Mouse (Mus musculus): ENCODE data around the gene Rxrb. TPM values are rescaled to one million over a fixed set of nuclear protein-coding genes. Genes with fewer than 3 reads are reported as not detected.

Gene Rxrb
- polyA plus RNA-seq, 1 experiment: 63.2 TPM

- no peak for TF ChIP-seq CTCF (IDR thresholded peaks at IDR 0.05; ENCODE audit: insufficient read depth, low read length)
- no peak for TF ChIP-seq POLR2A (IDR thresholded peaks at IDR 0.05; ENCODE audit: borderline replicate concordance, extremely low read depth, low read depth, low read length)
- 19% methylated on average over 17 of the region's 17 CpGs for WGBS
- H3K4me3 ChIP-seq (replicated peaks; ENCODE audit: extremely low read depth, low read depth, low read length): no peak overlapping the region
- H3K4me1 ChIP-seq (ENCODE audit: control insufficient read depth, insufficient read depth, low read length): peaks cover 3% of the 10 kb centered on the region; the same call in 1 of the 2 replicates
- DNase-seq: no peak
Measured at GRCm38 (mm10) chr17:34039562-34040450, 8.2 kb downstream of the Rxrb start.

- Histone ChIP-seq H3K4me3 (replicated peaks; ENCODE audit: extremely low read depth, low read depth, low read length) (no peak overlapping the region), H3K4me1 (ENCODE audit: control insufficient read depth, insufficient read depth, low read length) (no peaks in the 10 kb centered on the region)
- TF ChIP-seq CTCF (IDR thresholded peaks at IDR 0.05; ENCODE audit: insufficient read depth, low read length) (no peak), POLR2A (IDR thresholded peaks at IDR 0.05; ENCODE audit: borderline replicate concordance, extremely low read depth, low read depth, low read length) (no peak)
- no peak for DNase-seq
- 80% methylated on average over 14 of the region's 14 CpGs for WGBS
Measured at GRCm38 (mm10) chr17:34045941-34046340, 14.3 kb downstream of the Rxrb start.

GRCm38 (mm10) chr17:34047404-34048050, 15.9 kb downstream of the Rxrb start:
- Histone ChIP-seq H3K4me1 (ENCODE audit: control insufficient read depth, insufficient read depth, low read length) (no peaks in the 10 kb centered on the region), H3K4me3 (replicated peaks; ENCODE audit: extremely low read depth, low read depth, low read length) (no peak overlapping the region)
- WGBS: 86% methylated on average over 5 of the region's 5 CpGs
- no peak for DNase-seq
- TF ChIP-seq POLR2A (IDR thresholded peaks at IDR 0.05; ENCODE audit: borderline replicate concordance, extremely low read depth, low read depth, low read length) (no peak), CTCF (IDR thresholded peaks at IDR 0.05; ENCODE audit: insufficient read depth, low read length) (no peak)

- no peak for TF ChIP-seq CTCF (IDR thresholded peaks at IDR 0.05; ENCODE audit: insufficient read depth, low read length)
- no peak for TF ChIP-seq POLR2A (IDR thresholded peaks at IDR 0.05; ENCODE audit: borderline replicate concordance, extremely low read depth, low read depth, low read length)
- no peak overlapping the region for H3K4me3 ChIP-seq (replicated peaks; ENCODE audit: extremely low read depth, low read depth, low read length)
- H3K4me1 ChIP-seq (ENCODE audit: control insufficient read depth, insufficient read depth, low read length): no peaks in the 10 kb centered on the region
- DNase-seq: no peak
- WGBS: 49% methylated on average over 7 of the region's 7 CpGs
Measured at GRCm38 (mm10) chr17:34057224-34057623, 25.6 kb downstream of the Rxrb start.

GRCm38 (mm10) chr17:34068864-34069263, 37.3 kb downstream of the Rxrb start:
- H3K4me3 ChIP-seq (replicated peaks; ENCODE audit: extremely low read depth, low read depth, low read length): no peak overlapping the region
- no peak for TF ChIP-seq CTCF (IDR thresholded peaks at IDR 0.05; ENCODE audit: insufficient read depth, low read length)
- TF ChIP-seq POLR2A (IDR thresholded peaks at IDR 0.05; ENCODE audit: borderline replicate concordance, extremely low read depth, low read depth, low read length): no peak
- H3K4me1 ChIP-seq (ENCODE audit: control insufficient read depth, insufficient read depth, low read length): no peaks in the 10 kb centered on the region
- DNase-seq: no peak
- WGBS: 37% methylated on average over 3 of the region's 3 CpGs

GRCm38 (mm10) chr17:34072091-34072490, 40.5 kb downstream of the Rxrb start:
- Histone ChIP-seq H3K4me1 (ENCODE audit: control insufficient read depth, insufficient read depth, low read length) (no peaks in the 10 kb centered on the region), H3K4me3 (replicated peaks; ENCODE audit: extremely low read depth, low read depth, low read length) (no peak overlapping the region)
- no peak for DNase-seq
- WGBS: 60% methylated on average over 5 of the region's 5 CpGs
- no peak for TF ChIP-seq POLR2A (IDR thresholded peaks at IDR 0.05; ENCODE audit: borderline replicate concordance, extremely low read depth, low read depth, low read length)
- TF ChIP-seq CTCF (IDR thresholded peaks at IDR 0.05; ENCODE audit: insufficient read depth, low read length): no peak

- Histone ChIP-seq H3K4me3 (replicated peaks; ENCODE audit: extremely low read depth, low read depth, low read length) (no peak overlapping the region), H3K4me1 (ENCODE audit: control insufficient read depth, insufficient read depth, low read length) (no peaks in the 10 kb centered on the region)
- DNase-seq: peak; percentile 72
- TF ChIP-seq CTCF (IDR thresholded peaks at IDR 0.05; ENCODE audit: insufficient read depth, low read length) (no peak), POLR2A (IDR thresholded peaks at IDR 0.05; ENCODE audit: borderline replicate concordance, extremely low read depth, low read depth, low read length) (no peak)
- WGBS: 27% methylated on average over 7 of the region's 7 CpGs
Measured at GRCm38 (mm10) chr17:34075271-34075670, 43.7 kb downstream of the Rxrb start.

GRCm38 (mm10) chr17:34077549-34077948, 45.9 kb downstream of the Rxrb start:
- WGBS: 1% methylated on average over 9 of the region's 9 CpGs
- Histone ChIP-seq H3K4me3 (replicated peaks; ENCODE audit: extremely low read depth, low read depth, low read length) (no peak overlapping the region), H3K4me1 (ENCODE audit: control insufficient read depth, insufficient read depth, low read length) (no peaks in the 10 kb centered on the region)
- DNase-seq: peak; percentile 53
- no peak for TF ChIP-seq POLR2A (IDR thresholded peaks at IDR 0.05; ENCODE audit: borderline replicate concordance, extremely low read depth, low read depth, low read length)
- peak; percentile 52 for TF ChIP-seq CTCF (IDR thresholded peaks at IDR 0.05; ENCODE audit: insufficient read depth, low read length)

GRCm38 (mm10) chr17:34078148-34078547, 46.5 kb downstream of the Rxrb start:
- Histone ChIP-seq H3K4me3 (replicated peaks; ENCODE audit: extremely low read depth, low read depth, low read length) (no peak overlapping the region), H3K4me1 (ENCODE audit: control insufficient read depth, insufficient read depth, low read length) (no peaks in the 10 kb centered on the region)
- DNase-seq: no peak
- WGBS: 41% methylated on average over 4 of the region's 4 CpGs
- TF ChIP-seq POLR2A (IDR thresholded peaks at IDR 0.05; ENCODE audit: borderline replicate concordance, extremely low read depth, low read depth, low read length) (no peak), CTCF (IDR thresholded peaks at IDR 0.05; ENCODE audit: insufficient read depth, low read length) (no peak)
